Comparison of ENCODE assay signal across 13 mouse cellular contexts in genomic region chr6:58968272-58968671, GRCm38 (mm10). TPM values are rescaled to one million over a fixed set of nuclear protein-coding genes. Genes with fewer than 3 reads are reported as not detected.
A peak's percentile ranks its signal among the peaks of the same experiment; 100 is the strongest.
DNase-seq lines count a peak whose midpoint lies in the region; ATAC-seq and TF ChIP-seq lines count a peak whose summit lies in the region.
"Had no signal": no experiment of that assay in that cellular context is flagged by ENCODE, and none has a peak within 500 bp of the region (broad histone marks: within the 10 kb centered on the region; RNA-seq: fewer than 3 reads in every experiment).

No protein-coding gene starts in this region.

- WGBS in lung, postnatal 0 days, result 51% methylated on average over 3 of the region's 3 CpGs
- 91% methylated on average over 3 of the region's 3 CpGs for WGBS in midbrain, embryonic 14.5 days

- peaks cover 8% of the 10 kb centered on the region; the same call in 1 of the 2 replicates for H3K36me3 ChIP-seq in lung, postnatal 0 days (ENCODE audit: insufficient read depth, low read length)
- H3K36me3 ChIP-seq in midbrain, embryonic 14.5 days (ENCODE audit: control insufficient read depth, insufficient read depth, low read length), result no peaks in the 10 kb centered on the region
- H3K36me3 ChIP-seq: embryonic facial prominence, embryonic 15.5 days had no signal

- H3K9ac ChIP-seq in lung, postnatal 0 days (replicated peaks; ENCODE audit: low read depth), result no peak overlapping the region
- no peak overlapping the region for H3K9ac ChIP-seq in midbrain, embryonic 14.5 days (replicated peaks; ENCODE audit: low read length)
- H3K9ac ChIP-seq: embryonic facial prominence, embryonic 15.5 days; hindbrain, embryonic 14.5 days had no signal

- no peak for TF ChIP-seq EP300 in lung, postnatal 0 days (IDR thresholded peaks at IDR 0.05)

- peak; percentile 26; the same call in 1 of the 2 replicates for ATAC-seq in cerebellum, adult (ENCODE audit: insufficient number of reproducible peaks, low FRiP score, low TSS enrichment)
- no peak for ATAC-seq in lung, postnatal 0 days
- ATAC-seq in midbrain, embryonic 14.5 days (ENCODE audit: low FRiP score, low TSS enrichment), result no peak

- no peaks in the 10 kb centered on the region for H3K9me3 ChIP-seq in lung, postnatal 0 days (ENCODE audit: low read length)
- no peaks in the 10 kb centered on the region for H3K9me3 ChIP-seq in midbrain, embryonic 14.5 days (ENCODE audit: control insufficient read depth, low read length)
- H3K9me3 ChIP-seq: embryonic facial prominence, embryonic 15.5 days had no signal

- no peak overlapping the region for H3K4me2 ChIP-seq in lung, postnatal 0 days (replicated peaks; ENCODE audit: low read depth, low read length)
- no peak overlapping the region for H3K4me2 ChIP-seq in midbrain, embryonic 14.5 days (ENCODE audit: low read length)
- H3K4me2 ChIP-seq: embryonic facial prominence, embryonic 15.5 days; hindbrain, embryonic 14.5 days had no signal

- H3K27ac ChIP-seq in lung, postnatal 0 days (ENCODE audit: low read length), result no peak overlapping the region
- H3K27ac ChIP-seq in midbrain, embryonic 14.5 days (replicated peaks; ENCODE audit: low read depth, low read length), result no peak overlapping the region
- H3K27ac ChIP-seq: embryonic facial prominence, embryonic 15.5 days; hindbrain, embryonic 14.5 days; stomach, postnatal 0 days had no signal

- no peak overlapping the region for H3K4me3 ChIP-seq in lung, postnatal 0 days (ENCODE audit: low read depth, low read length)
- no peak overlapping the region for H3K4me3 ChIP-seq in midbrain, embryonic 14.5 days (replicated peaks; ENCODE audit: low read depth, low read length)
- H3K4me3 ChIP-seq: embryonic facial prominence, embryonic 15.5 days; myocyte had no signal

- no peak for DNase-seq in cerebellum, adult 8-10 months
- DNase-seq in lung, postnatal 0 days (ENCODE audit: low spot score), result peak; percentile 10
- DNase-seq in lung, postnatal 14 days, result no peak
- DNase-seq in cerebellum, adult 9-11 months, result peak; percentile 60
- DNase-seq in kidney, postnatal 36 days, result peak; percentile 78 to 90
- no peak for DNase-seq in right cerebral cortex, adult 18-20 months
- no peak for DNase-seq in midbrain, embryonic 14.5 days
- DNase-seq: layer of hippocampus, postnatal 36 days had no signal

- H3K4me1 ChIP-seq in lung, postnatal 0 days (ENCODE audit: insufficient read depth, low read depth, low read length), result peaks cover 3% of the 10 kb centered on the region; the same call in 1 of the 2 replicates
- peaks cover 9% of the 10 kb centered on the region; the same call in 1 of the 2 replicates for H3K4me1 ChIP-seq in midbrain, embryonic 14.5 days (ENCODE audit: control insufficient read depth, insufficient read depth, low read length)

- no peak for TF ChIP-seq CTCF in lung, postnatal 0 days (IDR thresholded peaks at IDR 0.05)

- H3K27me3 ChIP-seq in lung, postnatal 0 days (replicated peaks; ENCODE audit: insufficient read depth, low read length), result no peaks in the 10 kb centered on the region
- H3K27me3 ChIP-seq in midbrain, embryonic 14.5 days (ENCODE audit: control insufficient read depth, insufficient read depth, low read length), result no peaks in the 10 kb centered on the region
- H3K27me3 ChIP-seq: embryonic facial prominence, embryonic 15.5 days had no signal

RNA-seq across cellular contexts. Expression of gene Fam13a, which starts 56.1 kb away (rescaled TPM):
- 21.4 and 23.5 TPM in 2 replicates for polyA plus RNA-seq in lung, postnatal 0 days (2015; fragmentation: Nextera tagmentation; extraction: Ambion mirVana)
- polyA plus RNA-seq in midbrain, embryonic 14.5 days (2014; fragmentation: Nextera tagmentation; extraction: Ambion mirVana), result 7.9 and 10.5 TPM in 2 replicates

Comparison
In these comparisons a context has a peak if more than half of its experiments do, and no peak if none do; other contexts are left out.
1. DNase-seq: peak in lung, postnatal 0 days (single experiment), cerebellum, adult 9-11 months (single experiment) and kidney, postnatal 36 days (2 of 2); none in cerebellum, adult 8-10 months (single experiment), lung, postnatal 14 days (single experiment), right cerebral cortex, adult 18-20 months (single experiment) and midbrain, embryonic 14.5 days (single experiment).